Mouse (Mus musculus) megakaryocyte, embryonic 14.5 days (primary cell): ENCODE results near the gene Mrpl33.

Source experiments
- FLI1 ChIP-seq: IDR thresholded peaks from 2 replicates; pipeline ENCODE4 v1.6.1; 2012; ENCODE audit warnings: low read length, inconsistent platforms, mixed read lengths
- GATA1 ChIP-seq: IDR thresholded peaks from 3 replicates; pipeline ENCODE4 v1.6.1; 2012; ENCODE audit warnings: mixed read lengths, low read length, inconsistent platforms, borderline replicate concordance

- TF ChIP-seq GATA1 (no peak), FLI1 (no peak)
Observed at GRCm38 (mm10) chr5:31576539-31576975, 20.2 kb upstream of the Mrpl33 start.
